Mouse (Mus musculus): Measurements from ENCODE around the gene Csad.
"Not testable (repeated sequence)": the region's sequence is repeated elsewhere in the genome, so short reads cannot be mapped to it uniquely, and the experiment has no call there.

Gene Csad

DNA sequence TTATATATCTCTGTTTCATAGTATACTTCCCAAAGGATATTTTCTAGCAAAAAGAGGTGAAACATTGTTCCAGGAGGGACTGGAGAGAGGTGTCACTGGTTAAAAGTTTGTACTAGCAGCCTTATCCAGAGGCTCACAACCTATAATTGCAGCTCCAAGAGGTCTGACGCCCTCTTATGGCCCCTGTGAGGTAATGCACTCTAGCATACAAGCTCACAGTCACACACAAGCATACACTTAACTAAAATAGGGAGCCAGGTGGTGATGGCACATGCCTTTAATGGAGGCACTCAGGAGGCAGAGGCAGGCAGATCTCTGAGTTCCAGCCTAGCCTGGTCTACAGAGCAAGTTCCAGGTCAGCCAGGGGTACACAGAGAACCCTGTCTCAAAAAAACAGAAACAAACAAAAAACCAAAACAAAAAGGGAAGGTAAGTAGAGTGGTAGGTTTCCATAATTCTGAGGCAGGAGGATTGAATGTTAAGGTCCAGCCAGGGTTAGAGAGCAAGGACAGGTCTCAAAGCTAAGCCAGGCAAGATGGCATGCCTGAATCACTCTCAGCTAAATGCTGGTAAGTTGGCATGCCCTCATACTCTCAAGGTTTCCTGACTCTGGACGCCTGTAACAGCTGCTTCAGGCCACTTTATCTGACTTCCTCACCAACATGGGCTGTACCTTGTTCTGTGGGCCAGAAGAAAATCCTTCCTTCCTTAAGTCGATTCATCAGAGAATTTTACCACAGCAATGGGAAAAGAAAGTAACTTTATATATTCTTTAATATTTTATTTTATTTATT is 40.4 kb downstream of the Csad start:
- no peak for DNase-seq (ENCODE audit: low spot score)

- no peak for DNase-seq (ENCODE audit: low spot score)
Measured at GRCm38 (mm10) chr15:102160415-102161060, 44.0 kb downstream of the Csad start.

GRCm38 (mm10) chr15:102156836-102157235 is 47.7 kb downstream of the Csad start:
- DNase-seq (ENCODE audit: low spot score) = no peak

DNA sequence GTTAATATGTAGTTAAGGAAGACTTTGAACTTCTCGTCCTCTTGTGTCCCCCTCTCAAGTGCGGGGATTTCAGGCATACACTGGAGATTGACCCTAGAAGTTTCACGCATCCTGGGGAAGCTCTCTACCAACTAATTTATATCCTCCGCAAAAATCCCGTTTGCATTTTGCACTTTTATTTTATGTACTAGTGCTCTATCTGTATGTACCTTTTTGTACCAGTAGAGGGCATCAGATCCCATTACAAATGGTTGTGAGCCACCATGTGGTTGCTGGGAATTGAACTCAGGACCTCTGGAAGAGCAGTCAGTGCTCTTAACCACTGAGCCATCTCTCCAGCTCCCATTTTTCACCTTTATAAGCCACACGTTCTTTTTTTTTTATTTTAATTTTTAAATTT is 49.5 kb downstream of the Csad start:
- not testable (repeated sequence) for DNase-seq (ENCODE audit: low spot score)

- no peak for DNase-seq (ENCODE audit: low spot score)
Measured at GRCm38 (mm10) chr15:102152646-102153045, 51.9 kb downstream of the Csad start.

GRCm38 (mm10) chr15:102150301-102151135 is 54.0 kb downstream of the Csad start, which contains the start of gene Soat2:
Gene Soat2, plus strand, starts transcription at chr15:102150526.
- DNase-seq (ENCODE audit: low spot score) = peak; percentile 35

DNA sequence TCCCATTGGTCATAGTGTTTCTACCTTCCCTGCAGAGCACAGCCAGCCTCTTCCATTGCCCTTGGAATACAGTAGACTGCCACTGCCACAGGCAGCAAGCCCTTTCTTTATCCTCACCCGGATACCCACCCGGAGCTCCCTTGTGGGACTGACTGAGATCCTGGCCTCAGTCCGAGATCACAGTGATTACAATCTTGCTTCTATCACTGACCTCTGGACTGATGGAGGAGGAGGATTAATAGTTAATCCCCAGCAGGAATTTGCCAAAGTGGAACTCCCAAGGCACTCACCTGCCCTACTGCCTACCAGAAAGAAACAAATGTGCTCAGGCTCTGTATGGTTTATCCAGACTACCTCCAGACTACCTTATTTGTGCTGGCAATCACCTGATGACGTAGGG is 55.0 kb downstream of the Csad start:
- DNase-seq (ENCODE audit: low spot score) = no peak

GRCm38 (mm10) chr15:102147674-102148402 is 56.7 kb downstream of the Csad start:
- DNase-seq (ENCODE audit: low spot score) = no peak

- DNase-seq (ENCODE audit: low spot score) = peak; percentile 35
Measured at GRCm38 (mm10) chr15:102146882-102147281, 57.6 kb downstream of the Csad start.

DNA sequence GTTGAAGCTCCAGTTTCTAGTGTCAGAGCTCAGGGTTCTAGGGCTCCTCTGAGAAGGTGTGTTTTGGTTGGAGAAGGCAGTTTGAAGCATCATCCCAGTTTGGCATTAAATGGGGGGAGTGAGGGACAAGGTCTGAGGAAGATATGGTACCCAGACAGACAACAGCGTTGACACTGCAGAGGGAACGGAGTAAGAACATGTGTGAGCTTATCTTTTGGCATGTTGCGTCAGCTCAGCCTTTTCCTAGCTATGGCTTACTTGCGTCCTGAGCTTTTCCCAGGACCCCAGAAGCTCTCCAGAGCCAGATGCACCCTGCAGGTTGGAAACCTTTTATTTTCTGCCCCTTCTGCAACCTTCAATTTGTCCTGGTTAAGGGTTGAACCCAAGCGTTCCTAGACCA is 58.4 kb downstream of the Csad start:
- no peak for DNase-seq (ENCODE audit: low spot score)

GRCm38 (mm10) chr15:102145330-102145729 is 59.2 kb downstream of the Csad start:
- peak; percentile 62 for DNase-seq (ENCODE audit: low spot score)

DNA sequence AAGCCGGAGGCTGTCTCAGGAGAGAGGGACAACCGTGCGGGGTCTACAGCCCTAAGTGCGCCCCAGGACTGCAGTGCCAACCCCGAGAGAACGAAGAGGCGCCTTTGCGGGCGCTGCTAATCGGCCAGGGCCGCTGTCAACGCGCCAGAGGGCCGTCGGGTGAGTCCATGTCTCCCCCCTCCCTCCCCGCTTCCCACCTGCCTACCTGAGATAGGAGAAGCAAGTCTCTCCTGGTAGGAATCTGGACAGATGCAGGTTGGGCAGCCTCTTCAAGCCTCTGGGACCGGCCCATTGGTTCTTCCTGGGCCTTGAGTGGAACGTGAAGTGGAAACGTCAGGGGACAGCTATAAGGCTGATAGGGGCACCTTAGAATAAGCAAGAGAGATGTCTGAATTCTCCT is 59.8 kb downstream of the Csad start:
- DNase-seq (ENCODE audit: low spot score) = no peak

DNA sequence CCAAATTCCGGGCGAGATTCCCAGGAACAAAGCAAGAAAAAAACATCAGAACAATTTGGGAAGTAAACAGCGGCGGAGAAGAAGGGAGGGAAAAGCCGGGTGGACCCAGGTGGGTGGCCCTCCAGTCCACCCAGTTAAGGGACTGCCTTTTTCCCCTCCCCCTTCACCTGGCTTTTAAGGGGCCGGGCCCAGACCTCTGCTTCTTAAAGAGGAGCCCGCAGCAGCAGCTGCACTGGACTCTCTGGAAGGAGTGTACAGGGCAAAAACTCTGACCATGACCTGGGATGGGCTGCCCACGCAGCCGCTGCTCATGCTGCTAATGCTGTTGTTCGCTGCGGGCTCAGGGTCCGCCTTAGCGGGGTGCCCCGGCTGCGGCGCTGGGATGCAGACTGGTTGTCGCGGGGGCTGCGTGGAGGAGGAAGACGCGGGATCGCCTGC is 60.2 kb downstream of the Csad start, which contains the start of gene Igfbp6:
Igfbp6 (plus strand) TSS at position 89 of the 438 bp plus-strand sequence.
- DNase-seq (ENCODE audit: low spot score) = peak; percentile 34

DNA sequence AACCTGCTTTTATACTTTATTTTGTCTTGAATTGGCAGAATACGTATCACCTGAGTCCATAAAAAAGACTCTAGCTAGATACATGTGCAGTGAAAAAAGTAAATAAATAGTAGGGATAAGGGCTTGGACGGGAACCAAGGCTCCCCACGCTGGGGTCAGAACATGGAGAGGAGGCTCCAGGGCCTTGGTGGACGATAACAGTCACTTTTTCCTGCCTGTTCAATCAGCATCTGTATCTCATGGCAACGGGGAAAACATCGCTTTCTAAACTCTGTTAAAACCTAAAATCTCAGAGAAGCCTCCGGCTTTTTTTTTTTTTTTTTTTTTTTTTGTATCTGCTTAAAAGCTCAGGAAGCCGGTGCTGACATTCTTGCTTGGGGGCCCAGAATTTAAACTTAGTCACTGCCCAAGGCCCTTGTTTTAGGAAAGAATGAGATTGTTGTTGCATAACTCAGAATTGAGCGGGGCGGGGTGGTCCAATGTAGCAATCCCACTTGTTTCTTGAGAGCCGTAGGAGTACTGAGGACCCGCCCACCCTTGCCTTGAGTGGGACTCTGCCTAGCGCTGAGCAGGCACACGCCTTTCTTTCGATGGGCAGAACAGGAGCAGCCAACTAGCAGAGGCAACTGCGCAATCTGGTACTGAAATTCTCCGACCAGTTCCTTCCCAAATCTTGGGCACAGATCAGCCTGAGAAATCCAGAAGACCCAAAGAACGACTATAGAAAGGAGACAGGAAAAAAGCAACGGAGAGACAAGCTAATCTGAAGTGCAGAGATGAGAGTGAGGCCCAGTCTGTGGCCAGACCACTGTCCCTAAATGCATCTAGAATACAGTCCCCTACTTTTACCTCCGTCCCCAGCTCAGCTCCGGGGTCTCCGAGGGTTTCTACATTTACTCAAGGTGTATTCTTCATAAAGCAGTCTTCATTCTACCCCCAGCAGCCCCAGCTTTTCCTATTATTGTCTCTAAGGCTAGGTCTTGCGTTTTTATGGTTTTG is 61.3 kb downstream of the Csad start:
- peak; percentile 35 for DNase-seq (ENCODE audit: low spot score)

GRCm38 (mm10) chr15:102141120-102141519 is 63.4 kb downstream of the Csad start:
- no peak for DNase-seq (ENCODE audit: low spot score)

GRCm38 (mm10) chr15:102136129-102136758 is 68.3 kb downstream of the Csad start, which contains the start of gene Spryd3:
Gene Spryd3, minus strand, starts transcription at chr15:102136234.
- peak; percentile 97 for DNase-seq (ENCODE audit: low spot score)

DNA sequence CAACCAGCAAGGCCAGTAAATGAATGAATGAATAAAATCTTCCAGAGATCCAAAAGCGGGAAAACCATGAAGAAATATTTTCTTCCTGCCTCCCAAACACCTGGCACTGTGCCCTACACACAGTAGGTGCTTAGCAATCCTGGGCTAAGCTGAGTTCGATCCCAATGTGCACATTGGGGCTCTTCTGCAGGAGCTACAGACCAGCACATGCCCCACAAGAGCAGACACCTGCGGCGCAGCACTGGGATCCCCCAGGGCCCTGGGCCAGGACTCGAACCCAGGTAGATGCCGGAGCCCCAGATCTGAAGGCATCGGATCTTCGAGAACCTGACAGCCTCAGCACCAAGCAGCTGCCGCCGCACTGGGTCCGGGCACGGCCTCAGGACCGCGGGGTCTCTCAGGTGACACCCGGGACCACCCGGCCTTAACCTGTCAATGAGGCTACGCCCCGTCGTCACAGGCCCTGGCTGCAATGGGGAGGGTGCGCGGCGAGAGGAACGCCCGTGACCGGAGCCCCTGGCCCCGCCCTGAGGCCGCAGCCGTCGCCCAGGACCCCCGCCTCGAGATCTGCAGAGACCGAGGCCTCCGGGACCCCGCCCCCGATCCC is 68.9 kb downstream of the Csad start:
- DNase-seq (ENCODE audit: low spot score) = no peak

DNA sequence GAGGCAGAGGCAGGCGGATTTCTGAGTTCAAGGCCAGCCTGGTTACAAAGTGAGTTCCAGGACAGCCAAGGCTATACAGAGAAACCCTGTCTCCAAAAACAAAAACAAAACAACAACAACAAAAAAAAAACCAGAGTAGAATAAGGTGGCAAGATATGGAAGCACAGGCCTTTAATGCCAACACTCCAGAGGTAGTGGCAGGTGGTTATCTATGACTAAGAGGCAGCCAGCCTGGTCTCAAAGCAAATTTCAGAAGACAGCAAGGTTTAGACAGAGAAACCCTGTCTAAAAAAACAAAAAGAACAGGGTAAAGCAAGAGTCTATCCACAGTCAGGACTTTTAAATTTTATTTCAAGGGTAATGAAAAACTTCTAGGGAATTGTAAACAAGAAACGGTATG is 69.8 kb downstream of the Csad start:
- DNase-seq (ENCODE audit: low spot score) = no peak

- DNase-seq (ENCODE audit: low spot score) = no peak
Measured at GRCm38 (mm10) chr15:102133314-102133713, 71.2 kb downstream of the Csad start.
